Mouse (Mus musculus) kidney, postnatal 0 days (tissue): Measurements from ENCODE around the gene Tnfsf15. TPM values are rescaled to one million over a fixed set of nuclear protein-coding genes. Genes with fewer than 3 reads are reported as not detected.

ENCODE experiments used
- ATAC-seq: fragments of 200-750 bp; cut with Nextera tagmentation; replicated peaks from 2 replicates; pipeline ENCODE4 v1.8.0; 2017; ENCODE audit warnings: low read depth, moderate number of reproducible peaks, moderate TSS enrichment, moderate library complexity; ENCODE audit not compliant: low FRiP score
- DNase-seq: peaks from one replicate; pipeline ENCODE4 v3.0.0-alpha.2; 2016; ENCODE audit warnings: low spot score
- H3K27ac ChIP-seq: fragments of 300-500 bp; sonication (generic); 2 replicates; pipeline ENCODE4 v1.5.1; 2014; ENCODE audit warnings: mild to moderate bottlenecking
- H3K27me3 ChIP-seq: fragments of 300-500 bp; sonication (generic); 2 replicates; pipeline ENCODE4 v1.6.1; 2014; ENCODE audit warnings: low read length, mixed read lengths; ENCODE audit not compliant: insufficient read depth
- H3K36me3 ChIP-seq: fragments of 300-500 bp; sonication (generic); 2 replicates; pipeline ENCODE4 v1.6.1; 2014; ENCODE audit warnings: low read length, mixed read lengths; ENCODE audit not compliant: insufficient read depth
- H3K4me1 ChIP-seq: fragments of 300-500 bp; sonication (generic); replicated peaks from 2 replicates; pipeline ENCODE4 v1.6.1; 2014; ENCODE audit warnings: antibody characterized with exemption, low read length, mixed read lengths; ENCODE audit not compliant: insufficient read depth
- H3K4me2 ChIP-seq: fragments of 300-500 bp; sonication (generic); 2 replicates; pipeline ENCODE4 v1.6.1; 2014; ENCODE audit warnings: mild to moderate bottlenecking, low read length, moderate library complexity, mixed read lengths
- H3K4me3 ChIP-seq: fragments of 300-500 bp; sonication (generic); replicated peaks from 2 replicates; pipeline ENCODE4 v1.5.1; 2014; ENCODE audit warnings: low read depth, low read length
- H3K9ac ChIP-seq: fragments of 300-500 bp; sonication (generic); 2 replicates; pipeline ENCODE4 v1.6.1; 2014; ENCODE audit warnings: low read depth, low read length
- H3K9me3 ChIP-seq: fragments of 300-500 bp; sonication (generic); replicated peaks from 2 replicates; pipeline ENCODE4 v1.6.1; 2016; ENCODE audit warnings: low read length, inconsistent platforms, mixed read lengths
- CTCF ChIP-seq: IDR thresholded peaks from 2 replicates; pipeline ENCODE4 v1.5.1; 2016; ENCODE audit warnings: antibody characterized with exemption, low read depth, mild to moderate bottlenecking, moderate library complexity
- WGBS: fragments of 180-500 bp; shearing (Covaris S2); extraction: QIAGEN DNeasy Blood & Tissue Kit; methylation state at CpG from one replicate; pipeline ENCODE4 v1.1.7; 2014; 5-methylcytosine and 5-hydroxymethylcytosine counted together
- polyA plus RNA-seq: library from polyadenylated mRNA; unstranded; fragments of >200 nt; fragmentation: Nextera tagmentation; extraction: Ambion mirVana; gene quantifications from 2 replicates; pipeline ENCODE4 v1.2.1, GENCODE M21; 2015

Gene Tnfsf15
- polyA plus RNA-seq, 1 experiment from 2014 or later: 0.55 TPM

DNA sequence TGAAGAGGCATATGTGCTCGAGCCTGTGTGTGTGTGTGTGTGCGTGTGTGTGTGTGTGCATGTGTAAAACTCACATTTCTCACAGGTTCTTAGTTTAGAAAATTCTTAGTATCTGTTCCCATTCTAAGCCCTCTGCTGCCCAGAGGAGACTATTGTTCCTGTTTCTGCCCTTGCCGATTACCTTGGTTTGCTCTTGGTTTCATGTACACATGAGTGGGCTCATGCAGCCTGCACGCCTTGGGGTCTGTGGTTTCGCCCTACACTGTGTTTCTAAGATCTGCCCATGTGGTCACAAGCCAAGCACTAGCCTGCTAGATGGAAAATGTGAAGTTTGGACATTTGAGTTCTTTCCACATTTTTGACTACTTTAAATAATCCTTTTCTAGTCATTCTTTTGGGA lies 33.0 kb downstream of the Tnfsf15 start:
- H3K9me3 ChIP-seq: no peaks in the 10 kb centered on the region
- no peak overlapping the region for H3K27ac ChIP-seq
- no peaks in the 10 kb centered on the region for H3K36me3 ChIP-seq
- 94% methylated on average over 5 of the region's 5 CpGs for WGBS
- H3K27me3 ChIP-seq: no peaks in the 10 kb centered on the region
- no peak for TF ChIP-seq CTCF
- H3K9ac ChIP-seq: no peak overlapping the region
- no peaks in the 10 kb centered on the region for H3K4me1 ChIP-seq
- H3K4me2 ChIP-seq: no peak overlapping the region
- no peak for ATAC-seq
- no peak for DNase-seq
- no peak overlapping the region for H3K4me3 ChIP-seq

DNA sequence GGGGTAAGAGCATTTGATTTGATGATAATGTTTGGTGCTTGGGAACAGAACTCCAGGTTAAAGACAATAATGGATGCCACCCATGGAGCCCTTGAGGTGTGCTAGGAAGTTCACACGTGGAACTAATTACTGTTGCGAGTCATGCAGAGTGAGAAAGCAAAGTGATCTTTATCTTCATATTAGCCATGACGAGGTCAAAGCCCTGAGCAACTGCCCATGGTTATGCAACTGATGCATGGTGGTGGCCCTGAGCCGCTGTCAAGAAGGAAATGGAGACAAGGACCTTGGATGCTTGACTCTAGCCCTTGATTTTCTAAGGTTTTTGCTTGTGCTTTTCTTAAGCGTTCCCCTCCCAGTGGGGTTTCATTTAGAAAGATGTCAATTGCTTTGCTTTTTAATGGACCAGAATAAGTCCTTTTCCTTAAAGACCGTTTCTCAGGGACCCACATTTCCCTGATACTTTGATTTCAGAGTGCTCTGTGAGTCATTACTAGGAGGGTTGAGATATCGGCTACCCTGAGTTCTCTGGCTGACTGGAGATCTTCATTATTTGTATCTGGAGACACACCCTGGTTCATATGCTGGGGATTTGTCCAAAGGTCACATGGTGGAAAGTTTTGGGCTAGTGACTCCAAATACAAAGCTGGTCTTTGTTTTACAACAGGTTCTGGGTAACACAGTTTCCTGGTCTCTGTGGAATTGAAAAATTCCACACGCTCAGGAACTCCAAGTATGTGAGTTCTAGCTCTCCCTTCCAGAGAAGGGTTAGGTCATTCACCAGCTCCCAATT lies 34.3 kb downstream of the Tnfsf15 start:
- Histone ChIP-seq H3K9me3 (no peaks in the 10 kb centered on the region), H3K9ac (no peak overlapping the region), H3K27me3 (no peaks in the 10 kb centered on the region), H3K4me3 (no peak overlapping the region), H3K4me1 (no peaks in the 10 kb centered on the region), H3K27ac (no peak overlapping the region), H3K36me3 (no peaks in the 10 kb centered on the region), H3K4me2 (no peak overlapping the region)
- TF ChIP-seq CTCF: no peak
- 73% methylated on average over 8 of the region's 8 CpGs for WGBS
- DNase-seq (no peak), ATAC-seq (no peak)

DNA sequence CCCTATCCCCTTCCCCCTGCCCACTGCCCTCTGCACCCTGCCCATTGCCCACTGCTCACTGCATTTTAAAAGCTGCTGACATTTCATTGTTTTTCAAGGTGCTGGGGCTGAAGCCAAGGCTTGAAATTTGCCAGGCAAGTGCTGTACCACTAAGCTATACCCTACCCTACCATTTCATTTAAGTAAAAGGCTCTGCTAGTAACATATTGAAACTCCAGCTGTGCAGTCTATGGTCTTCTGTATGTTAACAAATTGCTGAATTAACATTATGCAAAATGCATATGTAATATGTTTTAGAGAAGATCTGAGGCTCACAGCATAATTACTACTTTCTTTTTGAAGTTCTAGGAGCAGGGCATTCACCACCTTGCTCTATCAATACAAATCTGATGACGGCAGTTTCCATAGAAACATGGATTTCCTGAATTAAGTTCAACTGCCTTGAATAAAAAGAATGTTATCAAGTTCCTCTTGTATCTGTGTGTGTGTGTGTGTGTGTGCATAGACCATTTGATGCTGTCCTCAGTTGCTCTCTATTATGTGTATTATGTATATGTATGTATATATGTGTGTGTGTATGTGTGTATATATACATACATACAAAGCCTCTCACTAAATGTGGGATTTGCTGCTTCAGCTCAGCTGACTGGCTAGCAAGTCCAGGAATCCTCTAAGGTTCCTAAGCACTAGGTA lies 38.5 kb downstream of the Tnfsf15 start:
- no peak for TF ChIP-seq CTCF
- no peak overlapping the region for H3K27ac ChIP-seq
- WGBS: 83% methylated on average over 1 of the region's 1 CpGs
- ATAC-seq: no peak
- H3K4me3 ChIP-seq: no peak overlapping the region
- H3K27me3 ChIP-seq: no peaks in the 10 kb centered on the region
- H3K36me3 ChIP-seq: no peaks in the 10 kb centered on the region
- H3K4me2 ChIP-seq: no peak overlapping the region
- H3K9me3 ChIP-seq: no peaks in the 10 kb centered on the region
- H3K4me1 ChIP-seq: no peaks in the 10 kb centered on the region
- no peak overlapping the region for H3K9ac ChIP-seq
- DNase-seq: no peak

DNA sequence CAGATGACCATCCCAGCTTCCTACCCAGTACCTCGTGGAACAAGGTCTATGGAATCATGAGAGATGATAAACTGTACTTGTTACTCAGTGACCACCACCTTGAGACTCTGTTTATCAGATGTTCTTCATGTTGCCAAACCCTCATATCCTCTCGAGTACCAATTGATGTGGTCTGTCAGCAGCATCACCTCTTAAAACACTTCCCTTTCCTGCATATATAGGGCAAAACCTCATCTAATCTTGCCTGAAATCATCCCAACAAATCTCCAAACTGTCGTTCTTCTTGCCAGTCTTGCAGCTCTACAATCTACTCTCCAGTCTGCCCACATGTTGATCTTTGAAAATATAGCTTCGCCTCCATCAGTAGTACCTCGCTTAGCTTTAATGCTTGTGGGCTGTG lies 40.7 kb downstream of the Tnfsf15 start:
- Histone ChIP-seq H3K27ac (no peak overlapping the region), H3K4me3 (no peak overlapping the region), H3K4me1 (no peaks in the 10 kb centered on the region), H3K4me2 (no peak overlapping the region), H3K9me3 (no peaks in the 10 kb centered on the region), H3K27me3 (no peaks in the 10 kb centered on the region), H3K9ac (no peak overlapping the region), H3K36me3 (no peaks in the 10 kb centered on the region)
- ATAC-seq (no peak), DNase-seq (no peak)
- no peak for TF ChIP-seq CTCF
- 72% methylated on average over 5 of the region's 5 CpGs for WGBS

DNA sequence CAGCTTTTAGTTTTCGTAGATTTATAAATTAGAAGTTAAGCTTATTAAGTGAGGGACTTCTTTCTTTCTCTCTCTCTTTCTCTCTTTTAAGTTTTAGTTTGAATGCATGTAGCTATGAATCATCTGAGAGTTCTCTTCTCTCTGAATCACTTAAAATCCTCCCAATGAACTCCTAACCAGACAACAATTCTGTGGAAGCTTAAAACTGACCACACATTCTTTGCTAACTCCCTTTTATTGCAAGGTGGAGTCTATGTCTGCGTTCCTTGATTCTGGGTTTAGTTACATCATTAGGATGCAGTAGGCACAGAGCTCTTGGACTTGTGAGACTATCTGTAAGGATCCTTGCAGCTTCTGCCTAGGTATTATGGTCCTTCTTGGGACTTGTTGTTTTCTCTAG lies 41.2 kb downstream of the Tnfsf15 start:
- Histone ChIP-seq H3K4me3 (no peak overlapping the region), H3K9ac (no peak overlapping the region), H3K9me3 (no peaks in the 10 kb centered on the region), H3K4me2 (no peak overlapping the region), H3K27ac (no peak overlapping the region), H3K36me3 (no peaks in the 10 kb centered on the region), H3K27me3 (no peaks in the 10 kb centered on the region), H3K4me1 (no peaks in the 10 kb centered on the region)
- WGBS: 85% methylated on average over 2 of the region's 2 CpGs
- ATAC-seq (no peak), DNase-seq (no peak)
- TF ChIP-seq CTCF: no peak

DNA sequence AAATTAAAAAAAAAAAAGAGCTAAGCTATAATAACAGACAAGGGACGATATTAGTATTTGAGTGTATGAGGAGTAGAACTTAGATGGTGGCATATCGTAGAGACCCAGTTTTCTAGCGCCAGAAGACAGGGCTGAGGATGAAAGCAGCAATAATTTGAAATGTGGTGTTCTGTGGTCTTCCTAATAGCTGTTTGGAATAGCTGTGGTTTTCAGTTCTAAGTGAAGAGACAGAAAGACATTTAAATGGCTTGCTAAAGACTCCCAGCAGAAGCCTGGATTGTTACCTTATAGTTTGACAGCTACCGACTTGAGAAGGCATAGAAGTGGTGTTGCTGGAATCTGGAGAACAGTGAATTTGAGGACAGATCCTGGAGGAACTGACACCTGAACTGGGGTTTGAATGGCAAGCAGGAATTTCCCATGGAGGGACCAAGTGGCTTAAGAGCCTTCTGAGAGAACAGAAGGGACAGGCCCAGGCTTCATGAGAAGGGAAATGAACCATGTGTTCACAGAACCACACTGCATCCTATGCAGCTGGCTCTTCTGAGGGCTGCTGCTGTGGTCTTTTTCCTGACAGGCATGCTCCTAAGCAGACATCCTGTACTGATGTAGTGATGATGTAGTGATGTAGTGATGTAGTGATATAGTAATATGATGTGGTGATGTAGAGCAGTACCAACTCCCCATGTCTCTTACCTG lies 42.8 kb downstream of the Tnfsf15 start:
- 87% methylated on average over 4 of the region's 4 CpGs for WGBS
- Histone ChIP-seq H3K4me2 (no peak overlapping the region), H3K27ac (no peak overlapping the region), H3K27me3 (no peaks in the 10 kb centered on the region), H3K36me3 (no peaks in the 10 kb centered on the region), H3K9ac (no peak overlapping the region), H3K4me1 (no peaks in the 10 kb centered on the region), H3K4me3 (no peak overlapping the region), H3K9me3 (no peaks in the 10 kb centered on the region)
- TF ChIP-seq CTCF: no peak
- DNase-seq (no peak), ATAC-seq (no peak)
